Mouse (Mus musculus) ES-Bruce4 (cell line): ENCODE measurements around the gene Ipmk. TPM values are rescaled to one million over a fixed set of nuclear protein-coding genes. Genes with fewer than 3 reads are reported as not detected.

ENCODE experiments used
- H3K27ac ChIP-seq: 2 replicates; pipeline ENCODE4 v1.5.1; 2012; ENCODE audit warnings: low read length, inconsistent platforms; ENCODE audit not compliant: insufficient read depth
- H3K27me3 ChIP-seq: 2 replicates; pipeline ENCODE4 v1.6.1; 2012; ENCODE audit warnings: mild to moderate bottlenecking, low read length, inconsistent platforms; ENCODE audit not compliant: control insufficient read depth, poor library complexity, insufficient read depth, severe bottlenecking
- H3K36me3 ChIP-seq: 2 replicates; pipeline ENCODE4 v1.6.1; 2012; ENCODE audit warnings: inconsistent platforms, mild to moderate bottlenecking, low read length, moderate library complexity; ENCODE audit not compliant: control insufficient read depth, poor library complexity, insufficient read depth, severe bottlenecking
- H3K4me1 ChIP-seq: one replicate; pipeline ENCODE4 v1.8.1; 2011; ENCODE audit warnings: low read length; ENCODE audit not compliant: control insufficient read depth, insufficient read depth
- H3K4me3 ChIP-seq: 2 replicates; pipeline ENCODE4 v1.5.1; 2011; ENCODE audit warnings: low read depth, mild to moderate bottlenecking, low read length
- H3K9ac ChIP-seq: 2 replicates; pipeline ENCODE4 v1.6.1; 2012; ENCODE audit warnings: low read depth, mild to moderate bottlenecking, inconsistent platforms; ENCODE audit not compliant: poor library complexity, severe bottlenecking
- H3K9me3 ChIP-seq: replicated peaks from 2 replicates; pipeline ENCODE4 v1.6.1; 2012; ENCODE audit warnings: mild to moderate bottlenecking, low read length, inconsistent platforms; ENCODE audit not compliant: control insufficient read depth, poor library complexity, insufficient read depth, severe bottlenecking
- CTCF ChIP-seq: IDR thresholded peaks from one replicate; pipeline ENCODE4 v1.8.1; 2011; ENCODE audit warnings: low read depth, low read length
- EP300 ChIP-seq: IDR thresholded peaks from 2 replicates; pipeline ENCODE4 v1.6.1; 2011; ENCODE audit warnings: low read depth, low read length; ENCODE audit not compliant: insufficient read depth
- POLR2A ChIP-seq: IDR thresholded peaks from one replicate; pipeline ENCODE4 v1.8.1; 2011; ENCODE audit warnings: low read length; ENCODE audit not compliant: insufficient read depth
- polyA plus RNA-seq: library from polyadenylated mRNA; stranded (reverse); fragments of >200 nt; gene quantifications from 2 replicates; pipeline ENCODE4 v1.2.4, GENCODE M21; 2011; ENCODE audit warnings: low read depth; ENCODE audit not compliant: missing spikeins, insufficient read depth, insufficient read length

The Ipmk gene
- polyA plus RNA-seq, 1 experiment = 41.4 TPM

DNA sequence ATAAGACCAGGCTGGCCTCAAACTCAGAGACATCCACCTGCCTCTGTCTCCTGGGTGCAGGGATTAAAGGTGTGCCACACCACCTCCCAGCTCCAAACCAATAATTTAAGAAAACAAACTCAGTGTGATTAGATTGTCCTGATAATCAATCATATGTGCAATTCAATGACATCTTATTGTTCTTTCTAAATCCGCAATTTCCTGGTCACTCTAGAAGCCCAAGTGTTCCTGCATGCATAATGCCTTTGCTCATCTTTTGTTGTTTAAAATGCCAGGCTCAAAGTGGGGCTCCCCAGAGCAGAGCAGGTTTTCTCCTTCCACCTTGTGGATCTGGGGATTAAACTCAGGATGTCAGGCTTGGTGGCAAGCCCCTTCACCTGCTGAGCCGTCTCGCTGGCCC, 37.3 kb upstream of the Ipmk start:
- Histone ChIP-seq H3K9me3 (no peaks in the 10 kb centered on the region), H3K27ac (no peak overlapping the region), H3K36me3 (no peaks in the 10 kb centered on the region), H3K4me3 (no peak overlapping the region), H3K4me1 (no peaks in the 10 kb centered on the region), H3K27me3 (peaks cover 7% of the 10 kb centered on the region), H3K9ac (no peak overlapping the region)
- no peak for TF ChIP-seq CTCF
- peak; percentile 7; the same call in 1 of the 2 replicates for TF ChIP-seq EP300

DNA sequence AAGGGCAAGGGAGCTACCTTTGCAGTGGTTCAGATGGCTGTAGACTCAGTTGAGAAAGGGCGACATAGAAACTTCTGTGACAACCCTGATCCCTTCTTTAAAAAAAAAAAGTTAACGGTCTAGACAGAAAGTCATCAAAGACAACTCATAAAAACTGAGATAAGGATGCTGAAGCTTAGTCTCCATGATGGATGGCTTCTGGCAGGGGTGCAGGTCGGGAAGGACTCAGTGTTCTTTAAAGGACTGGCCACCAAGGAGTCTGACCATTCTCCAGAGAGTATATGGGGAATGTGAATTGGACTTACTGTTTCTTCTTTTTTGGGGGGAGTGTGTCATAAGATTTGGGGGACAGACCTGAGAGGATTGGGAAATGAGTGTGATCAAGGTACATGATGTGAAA, 33.0 kb upstream of the Ipmk start:
- no peaks in the 10 kb centered on the region for H3K4me1 ChIP-seq
- H3K9ac ChIP-seq = no peak overlapping the region
- H3K27ac ChIP-seq = no peak overlapping the region
- TF ChIP-seq CTCF (no peak), POLR2A (no peak)
- H3K36me3 ChIP-seq = no peaks in the 10 kb centered on the region
- no peaks in the 10 kb centered on the region for H3K9me3 ChIP-seq
- H3K27me3 ChIP-seq = peaks cover 7% of the 10 kb centered on the region
- no peak overlapping the region for H3K4me3 ChIP-seq

DNA sequence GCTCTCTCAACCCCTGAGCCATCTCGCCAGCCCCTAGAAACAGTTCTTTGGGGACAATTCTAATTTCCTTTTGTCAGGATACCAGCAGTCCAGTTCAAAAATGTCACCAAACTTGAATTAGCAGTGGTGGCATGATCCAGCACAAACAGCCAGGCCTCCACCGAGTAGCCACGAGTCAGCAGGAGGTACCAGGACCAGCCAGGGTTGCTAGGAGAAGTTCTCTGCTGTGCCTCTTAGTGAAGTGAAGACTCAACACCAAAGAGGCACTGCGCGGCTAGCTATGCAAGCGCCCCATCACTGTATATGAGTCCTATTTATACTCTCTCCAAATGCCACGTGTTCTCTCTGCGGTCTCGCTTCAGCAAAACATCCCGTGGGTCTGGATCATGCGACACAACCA, 31.5 kb upstream of the Ipmk start:
- H3K27me3 ChIP-seq = peaks cover 7% of the 10 kb centered on the region
- no peak overlapping the region for H3K4me3 ChIP-seq
- H3K9me3 ChIP-seq = no peaks in the 10 kb centered on the region
- no peak overlapping the region for H3K9ac ChIP-seq
- H3K36me3 ChIP-seq = no peaks in the 10 kb centered on the region
- no peak overlapping the region for H3K27ac ChIP-seq
- H3K4me1 ChIP-seq = no peaks in the 10 kb centered on the region
- TF ChIP-seq POLR2A (no peak), CTCF (no peak), EP300 (no peak)

DNA sequence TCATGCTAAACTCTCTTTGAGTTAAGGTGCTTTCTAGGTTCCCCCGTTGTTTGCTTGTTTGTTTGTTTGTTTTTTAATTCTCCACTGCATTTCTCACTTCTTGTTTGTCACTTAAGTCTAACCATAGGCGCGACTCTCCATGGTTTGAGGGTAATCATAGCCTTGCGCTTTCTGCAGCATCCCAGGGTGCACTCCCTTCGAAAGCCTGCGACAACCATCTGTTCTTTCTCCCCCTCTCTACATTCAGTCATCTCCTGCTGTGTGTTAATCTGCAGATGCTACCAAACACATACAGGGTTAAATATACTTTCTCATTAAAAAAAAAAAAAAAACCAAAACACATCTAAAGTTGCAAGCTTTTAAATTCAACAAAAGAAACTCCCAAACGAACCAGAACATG, 31.1 kb upstream of the Ipmk start:
- Histone ChIP-seq H3K4me1 (no peaks in the 10 kb centered on the region), H3K27me3 (peaks cover 7% of the 10 kb centered on the region), H3K9me3 (no peaks in the 10 kb centered on the region), H3K9ac (no peak overlapping the region), H3K4me3 (no peak overlapping the region), H3K36me3 (no peaks in the 10 kb centered on the region), H3K27ac (no peak overlapping the region)
- TF ChIP-seq EP300 (no peak), POLR2A (no peak), CTCF (no peak)

DNA sequence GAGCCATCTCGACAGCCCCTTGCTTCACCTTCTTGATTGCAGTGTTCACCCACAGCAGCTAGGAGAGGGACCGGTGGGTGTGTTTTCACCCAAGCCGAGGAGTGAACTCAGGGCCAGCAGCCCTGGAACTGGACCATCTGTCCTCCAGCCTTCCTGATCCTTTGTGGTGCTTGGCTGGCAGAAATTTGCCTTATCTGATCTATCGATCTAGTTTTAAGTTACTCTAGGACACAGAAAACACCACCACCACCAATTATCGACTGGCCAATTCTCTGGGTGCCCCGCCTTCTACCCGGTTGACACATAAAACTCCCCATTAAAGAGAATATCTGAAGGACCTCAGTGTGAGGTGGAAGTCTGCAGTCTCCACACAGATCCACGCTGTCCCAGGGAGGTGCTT, 23.9 kb upstream of the Ipmk start:
- no peaks in the 10 kb centered on the region for H3K36me3 ChIP-seq
- no peak overlapping the region for H3K27ac ChIP-seq
- H3K9ac ChIP-seq = no peak overlapping the region
- no peaks in the 10 kb centered on the region for H3K27me3 ChIP-seq
- no peaks in the 10 kb centered on the region for H3K9me3 ChIP-seq
- TF ChIP-seq EP300 (no peak), POLR2A (no peak)
- no peak overlapping the region for H3K4me3 ChIP-seq
- no peaks in the 10 kb centered on the region for H3K4me1 ChIP-seq

DNA sequence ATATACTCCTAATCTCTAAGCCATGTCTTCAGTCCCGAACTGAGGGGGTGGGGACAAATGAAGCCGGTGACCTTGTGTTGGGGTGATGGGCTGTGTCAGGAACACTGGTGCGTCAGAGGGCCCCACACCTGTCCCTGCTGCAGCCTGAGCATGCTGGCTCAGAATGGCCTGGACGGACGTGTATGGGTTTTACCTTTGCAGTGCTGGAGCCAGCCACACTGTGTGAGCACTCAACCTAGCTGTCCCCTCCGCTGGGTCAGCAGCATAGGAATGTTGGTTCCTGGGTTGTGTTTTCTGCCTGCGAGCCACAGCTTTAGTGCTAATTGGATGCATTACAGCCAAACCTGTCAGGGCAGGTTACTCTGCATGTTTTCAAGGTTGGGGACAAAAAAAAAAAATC, 21.4 kb upstream of the Ipmk start:
- 0 out of 2 replicates have a peak, but pooled peaks cover 3% of the 10 kb centered on the region for H3K36me3 ChIP-seq
- no peak overlapping the region for H3K4me3 ChIP-seq
- H3K27ac ChIP-seq = no peak overlapping the region
- H3K4me1 ChIP-seq = no peaks in the 10 kb centered on the region
- TF ChIP-seq CTCF (no peak), EP300 (no peak), POLR2A (no peak)
- no peak overlapping the region for H3K9ac ChIP-seq
- no peaks in the 10 kb centered on the region for H3K27me3 ChIP-seq
- H3K9me3 ChIP-seq = no peaks in the 10 kb centered on the region
